Mouse (Mus musculus): ENCODE measurements at regions not wholly inside any gene's neighbourhood (a gene's known extent, or its start where the extent isn't known, plus 50 kb on each side); places are given as distances from the start of the nearest gene placed in this dataset.

GRCm38 (mm10) chr17:84888525-84888924 lies 68.0 kb upstream of the Ppm1b start:
- DNase-seq (ENCODE audit: low read depth, low spot score): peak; percentile 66

GRCm38 (mm10) chr17:84890871-84891599 lies 65.5 kb upstream of the Ppm1b start:
- no peak for DNase-seq (ENCODE audit: low read depth, low spot score)

- peak; percentile 81 for DNase-seq (ENCODE audit: low read depth, low spot score)
These were observed 63.1 kb upstream of the Ppm1b start for GRCm38 (mm10) chr17:84893273-84894033.

GRCm38 (mm10) chr17:84895526-84895925 lies 61.0 kb upstream of the Ppm1b start:
- DNase-seq (ENCODE audit: low read depth, low spot score): no peak

- no peak for DNase-seq (ENCODE audit: low read depth, low spot score)
These were observed 60.0 kb upstream of the Ppm1b start for GRCm38 (mm10) chr17:84896572-84896971.

GRCm38 (mm10) chr17:84898407-84898806 lies 58.1 kb upstream of the Ppm1b start:
- DNase-seq (ENCODE audit: low read depth, low spot score): no peak

GRCm38 (mm10) chr17:84903625-84904337 lies 52.8 kb upstream of the Ppm1b start:
- no peak for DNase-seq (ENCODE audit: low read depth, low spot score)
